Mouse (Mus musculus) frontal cortex, postnatal 36 days (tissue): ENCODE data around the gene Dyrk2.
A peak's percentile ranks its signal among the peaks of the same experiment; 100 is the strongest.

Experiments
- DNase-seq, 2 experiments: peaks; one replicate each; pipeline ENCODE4 v3.0.0; 2022; ENCODE audit warnings: low spot score in 2 of 2

Gene Dyrk2

GRCm38 (mm10) chr10:118870201-118870980, at the start of gene Dyrk2:
TSS of gene Dyrk2 (minus strand) at chr10:118870209.
- no peak for DNase-seq

DNA sequence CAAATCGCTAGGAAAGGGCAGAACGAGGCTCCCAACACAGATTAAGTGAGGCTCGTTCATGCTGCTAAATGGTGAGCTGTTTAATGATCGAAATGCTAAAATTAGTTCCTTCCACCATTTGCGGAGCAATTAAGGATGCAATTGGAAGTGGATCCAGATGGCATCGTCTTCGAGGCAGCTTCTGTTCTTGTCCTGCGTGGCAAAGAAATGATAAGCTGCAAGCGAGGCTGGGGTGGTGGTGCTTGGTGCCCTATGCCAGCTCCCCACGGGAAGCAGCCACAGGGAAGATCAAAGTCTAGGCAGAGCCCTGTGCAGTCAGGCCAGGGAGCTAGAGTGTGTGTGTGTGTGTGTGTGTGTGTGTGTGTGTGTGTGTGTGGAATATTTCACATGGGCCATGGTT, 32.6 kb upstream of the Dyrk2 start:
- peak in 1 of 2 experiments; percentile 20 for DNase-seq

DNA sequence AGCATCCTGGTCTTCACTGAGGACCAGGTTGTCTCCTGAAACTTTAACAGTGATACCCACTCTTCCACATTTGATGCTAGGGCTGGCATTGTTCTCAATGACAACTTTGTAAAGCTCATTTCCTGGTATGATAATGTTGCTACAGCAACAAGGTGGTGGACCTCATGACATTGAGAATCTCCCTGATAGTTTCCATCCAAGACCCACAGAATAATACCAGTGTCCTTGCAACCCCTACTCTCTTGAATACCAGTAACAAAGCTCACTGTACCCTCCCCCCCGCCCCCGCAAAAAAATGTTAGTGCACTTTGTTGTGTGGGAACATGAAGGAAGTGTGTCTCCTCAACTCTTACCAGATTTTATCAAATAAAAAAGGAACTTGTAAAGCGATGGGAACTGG, 23.6 kb upstream of the Dyrk2 start:
- DNase-seq = no peak

- DNase-seq = no peak
These were observed 14.1 kb upstream of the Dyrk2 start for GRCm38 (mm10) chr10:118884126-118884525.

DNA sequence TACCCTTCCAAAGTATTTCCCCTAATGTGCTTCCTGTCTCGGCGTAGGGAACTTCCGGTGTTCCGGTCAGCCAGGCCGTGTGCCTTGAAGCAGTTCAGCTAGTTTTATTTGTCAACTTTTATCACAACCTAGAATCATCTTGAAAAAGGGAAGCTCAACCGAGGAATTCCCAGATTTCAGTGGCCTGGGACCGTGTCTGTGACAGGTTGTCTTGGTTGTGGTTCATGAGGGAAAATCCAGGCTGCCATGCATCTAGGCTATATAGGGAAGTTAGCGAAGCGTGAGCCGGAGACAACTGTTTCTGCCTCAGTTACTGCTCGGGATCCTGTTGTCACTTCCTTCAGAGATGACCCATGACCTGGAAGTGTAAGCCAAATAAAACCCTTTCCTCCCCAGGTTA, 13.3 kb upstream of the Dyrk2 start:
- no peak for DNase-seq

DNA sequence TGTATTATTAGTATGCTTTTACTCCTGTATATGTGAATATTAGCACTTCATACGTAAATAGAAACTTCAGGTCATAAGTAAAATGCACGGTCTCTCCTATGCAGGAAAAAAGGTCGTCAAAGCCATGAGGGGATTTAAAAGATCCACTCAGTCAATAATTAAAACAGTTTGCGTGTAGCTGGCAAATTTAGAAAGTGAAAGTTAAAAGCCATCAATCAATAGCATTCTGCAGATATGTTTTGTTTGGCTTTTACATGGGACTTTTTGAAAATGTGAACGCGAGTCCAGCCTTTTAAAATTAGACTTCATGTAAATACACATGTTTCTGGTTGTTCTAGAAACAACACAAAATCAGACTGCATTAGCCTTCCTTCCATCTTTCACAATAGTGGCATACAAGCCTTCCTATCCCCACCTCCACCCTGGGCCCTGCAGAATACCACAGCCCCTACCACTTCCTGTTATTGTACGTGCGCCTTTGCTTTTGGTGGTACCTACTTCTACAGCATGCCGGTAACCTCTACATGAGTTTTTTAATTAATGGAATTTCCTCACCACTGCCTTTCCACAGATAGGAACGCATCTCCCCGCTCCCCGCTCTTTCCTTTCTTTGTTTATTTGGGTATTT, 12.4 kb upstream of the Dyrk2 start:
- no peak for DNase-seq

GRCm38 (mm10) chr10:118880776-118881175, 10.8 kb upstream of the Dyrk2 start:
- DNase-seq = no peak

DNA sequence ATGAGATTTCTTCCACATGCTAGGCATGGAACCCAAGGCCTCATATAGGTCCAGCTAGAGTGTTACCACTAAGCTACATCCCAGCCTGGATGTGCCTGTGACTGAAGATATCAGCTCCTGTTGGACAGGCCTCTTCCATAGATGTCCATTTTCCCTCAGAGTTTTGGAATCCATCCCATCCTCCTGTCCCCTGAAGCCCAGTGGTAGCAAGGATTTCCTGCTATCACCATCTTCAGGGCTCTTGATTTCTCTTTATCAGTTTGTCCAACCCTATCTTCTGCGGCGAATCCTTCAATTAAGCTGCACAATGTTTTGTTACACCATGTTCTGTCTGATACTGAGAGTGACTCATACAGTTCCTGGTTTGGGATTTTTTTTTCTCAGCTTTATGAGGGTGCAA, 2.2 kb upstream of the Dyrk2 start:
- DNase-seq = no peak

GRCm38 (mm10) chr10:118869591-118870001, 413 bp downstream of the Dyrk2 start:
- DNase-seq = peak; percentile 64 to 68

DNA sequence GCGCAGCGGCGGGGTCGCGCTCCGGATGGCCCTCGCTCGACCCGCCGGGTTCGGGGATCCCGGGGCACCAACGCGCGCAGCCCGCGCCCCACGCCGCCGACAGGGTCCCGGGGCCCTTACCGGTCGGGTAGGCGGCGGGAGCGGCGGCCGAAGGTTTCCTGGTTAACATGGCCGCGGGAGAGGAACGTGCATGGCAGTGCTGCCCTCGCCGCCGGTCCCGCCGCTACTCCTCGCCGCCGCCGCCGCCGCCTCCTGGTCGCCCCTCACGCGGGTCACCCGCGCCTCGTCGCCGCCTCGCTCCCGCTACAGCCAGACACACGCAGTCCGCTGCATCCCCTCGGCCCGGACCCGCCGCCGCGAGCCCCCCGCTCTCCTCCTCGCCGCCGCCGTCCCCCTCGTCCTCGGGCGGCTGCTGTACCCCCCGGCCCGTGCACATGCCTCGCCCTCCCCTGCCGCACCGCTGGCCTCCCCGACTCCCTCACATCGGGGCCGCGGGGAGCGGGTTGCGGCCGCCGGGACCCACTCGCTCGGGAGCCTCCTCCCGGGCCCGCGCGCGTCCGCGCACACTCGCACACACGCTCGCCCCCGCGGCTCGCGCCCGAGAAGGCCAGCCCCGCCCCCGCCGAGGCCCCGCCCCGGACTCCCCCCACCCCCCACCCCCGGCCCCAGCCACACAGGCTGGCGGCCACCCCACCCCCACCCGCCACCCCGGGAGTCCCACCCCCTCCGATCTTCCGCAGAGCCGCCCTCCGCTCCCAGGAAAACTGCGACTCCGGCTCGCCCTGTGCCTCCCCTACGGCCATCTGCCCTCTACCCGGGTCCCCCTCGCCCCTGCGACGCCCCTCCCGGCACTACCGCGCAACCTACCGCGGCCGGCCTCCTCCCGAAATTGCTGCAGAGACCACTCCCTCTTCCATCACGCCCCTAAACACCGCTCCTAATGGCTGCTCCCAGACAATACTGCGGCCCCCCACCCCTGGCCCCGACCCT, 1.1 kb downstream of the Dyrk2 start:
- peak; percentile 69 to 71 for DNase-seq

DNA sequence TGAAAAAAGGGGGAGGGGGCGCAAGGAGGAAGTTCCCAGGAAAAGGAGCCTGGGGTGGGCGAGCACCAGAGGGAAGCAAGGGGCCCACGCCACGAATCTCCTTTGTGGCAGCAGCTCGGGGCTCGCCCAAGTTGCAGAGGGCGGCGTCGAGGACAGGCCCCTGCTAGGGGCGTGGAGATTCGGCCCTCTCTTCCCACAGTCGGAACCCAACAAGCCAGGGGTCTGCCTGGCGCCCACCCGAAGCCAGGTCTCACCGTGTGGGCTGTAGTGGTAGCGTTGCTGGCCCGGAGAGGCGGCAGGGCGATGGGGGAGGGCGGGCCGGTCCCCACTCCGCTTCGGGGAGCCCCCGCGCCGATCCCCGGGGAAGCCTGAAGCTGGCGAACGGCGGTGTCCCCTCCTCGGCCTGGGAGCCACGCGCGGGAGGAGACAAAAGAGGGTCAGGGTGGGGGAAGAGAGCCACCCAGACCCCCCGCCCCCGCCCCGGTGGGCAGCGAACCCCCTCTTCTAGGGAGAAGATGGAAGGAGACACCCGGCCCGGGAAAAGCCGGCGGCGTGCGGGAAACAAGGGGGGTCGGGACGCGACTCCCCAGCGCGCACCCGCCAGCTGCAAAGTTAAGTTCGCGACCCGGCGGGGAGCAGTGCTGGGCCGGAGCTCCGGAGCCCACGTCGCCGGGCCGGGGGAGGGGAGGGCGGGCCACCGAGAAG, 2.0 kb downstream of the Dyrk2 start:
- no peak for DNase-seq

DNA sequence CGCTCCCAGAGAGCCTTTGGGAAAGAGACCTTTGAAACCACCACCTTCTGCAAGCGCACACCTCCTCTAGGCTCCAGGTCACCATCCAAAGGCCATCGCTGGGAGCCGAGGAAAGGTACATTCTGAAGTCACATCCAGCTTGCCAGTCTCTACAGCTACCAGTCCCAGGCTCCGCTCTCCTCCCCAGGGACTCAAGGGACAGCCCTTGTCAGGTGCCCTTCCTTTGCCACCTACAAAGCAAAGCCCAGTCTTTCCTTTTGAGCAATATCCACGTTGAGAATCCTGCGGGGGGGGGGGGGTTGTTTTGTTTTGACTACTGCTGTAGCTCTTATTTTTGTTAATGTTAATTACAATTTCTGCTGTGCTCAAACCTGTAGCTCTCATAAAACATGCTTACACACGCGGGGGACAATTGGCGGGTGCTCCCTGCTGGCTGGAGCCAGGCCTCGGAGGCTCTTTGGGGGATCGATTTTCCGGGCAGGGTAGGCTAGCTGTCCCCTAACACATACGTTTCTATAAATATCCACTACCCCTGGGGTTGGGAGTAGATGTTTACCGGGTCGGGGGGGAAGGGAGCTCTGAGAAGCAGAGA, 2.6 kb downstream of the Dyrk2 start:
- no peak for DNase-seq

GRCm38 (mm10) chr10:118864976-118865375, 5.0 kb downstream of the Dyrk2 start:
- DNase-seq = no peak

GRCm38 (mm10) chr10:118863611-118864010, 6.4 kb downstream of the Dyrk2 start:
- no peak for DNase-seq

DNA sequence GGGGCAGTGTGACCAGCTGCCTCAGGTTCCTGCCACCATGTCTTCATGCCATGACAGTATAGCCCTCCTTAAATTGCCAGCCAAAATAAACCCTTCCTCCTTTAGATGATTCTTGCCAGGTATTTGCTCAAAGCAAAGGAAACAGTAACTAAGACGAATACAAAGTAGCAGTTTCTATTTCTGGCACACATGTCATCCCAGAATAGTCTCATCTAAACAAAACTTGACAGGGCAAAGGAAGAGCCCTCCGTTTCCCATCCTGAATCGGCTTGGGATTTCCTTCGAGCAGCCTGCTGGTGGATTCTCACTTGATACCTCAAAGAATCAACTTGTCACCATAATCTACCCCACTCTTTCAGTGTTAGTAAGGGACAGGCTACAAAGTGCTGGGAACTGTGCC, 7.8 kb downstream of the Dyrk2 start:
- no peak for DNase-seq

GRCm38 (mm10) chr10:118861234-118862025, 8.6 kb downstream of the Dyrk2 start:
- DNase-seq = no peak

- DNase-seq = no peak
These were observed 10.4 kb downstream of the Dyrk2 start for GRCm38 (mm10) chr10:118859655-118860054.

DNA sequence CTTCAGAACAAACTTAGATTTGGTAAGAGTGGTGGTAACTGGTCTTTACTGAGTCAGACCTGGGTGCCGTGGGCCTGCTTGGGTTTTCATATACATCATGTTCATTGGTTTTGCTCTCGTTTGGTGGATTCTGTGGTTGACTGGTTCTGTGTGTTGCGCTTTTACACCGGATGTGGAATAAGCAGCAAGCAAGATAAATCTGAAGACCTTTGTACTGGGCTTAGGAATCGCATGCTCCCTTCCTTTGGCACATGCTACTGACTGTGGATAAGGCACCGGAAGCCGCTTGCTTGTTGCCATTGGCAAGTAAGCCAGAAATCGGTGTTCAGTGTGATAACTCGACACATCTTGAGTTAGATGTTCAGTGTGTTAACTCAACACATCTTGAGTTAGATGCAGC, 15.4 kb downstream of the Dyrk2 start:
- DNase-seq = no peak

DNA sequence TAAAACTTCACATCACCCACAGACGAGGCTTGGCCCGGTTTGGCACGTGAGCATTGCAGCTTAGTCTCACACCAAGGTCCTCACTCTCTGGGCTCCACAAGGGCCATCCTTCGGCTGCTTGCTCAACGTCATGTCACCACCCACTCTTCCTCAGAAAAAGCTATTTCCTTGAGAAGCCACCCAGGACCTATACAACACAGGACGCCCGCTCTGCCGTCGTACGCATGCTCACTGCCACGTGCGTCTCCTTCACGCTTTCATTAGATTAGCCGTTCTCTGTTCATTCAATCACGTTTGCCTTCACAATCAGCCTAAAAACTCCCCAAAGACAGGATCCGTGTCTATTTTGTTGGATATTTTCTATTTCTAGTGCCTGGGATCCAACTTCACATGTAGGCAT, 17.5 kb downstream of the Dyrk2 start:
- no peak for DNase-seq

DNA sequence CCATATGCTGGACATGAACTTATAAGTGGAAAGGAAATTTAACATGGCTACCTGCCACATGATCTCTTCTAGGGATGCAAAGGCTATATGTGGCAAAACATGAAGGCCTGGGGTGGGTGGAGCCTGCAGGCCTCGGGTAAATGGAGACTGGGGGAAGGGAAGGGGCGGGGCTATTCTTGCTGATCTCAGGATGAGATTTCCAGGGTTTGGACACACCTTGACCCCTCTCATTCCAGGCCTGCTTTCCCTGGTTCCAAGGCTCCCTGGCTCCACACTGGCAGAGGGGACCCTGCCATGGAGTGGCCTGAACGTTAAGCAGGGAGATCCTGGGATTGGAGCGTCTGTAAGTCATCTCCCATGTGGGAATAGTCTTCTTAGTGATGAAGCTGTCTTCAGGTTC, 21.5 kb downstream of the Dyrk2 start:
- no peak for DNase-seq
